Mouse (Mus musculus): ENCODE measurements around the gene Cabp4.
A peak's percentile ranks its signal among the peaks of the same experiment; 100 is the strongest.

Gene Cabp4

DNA sequence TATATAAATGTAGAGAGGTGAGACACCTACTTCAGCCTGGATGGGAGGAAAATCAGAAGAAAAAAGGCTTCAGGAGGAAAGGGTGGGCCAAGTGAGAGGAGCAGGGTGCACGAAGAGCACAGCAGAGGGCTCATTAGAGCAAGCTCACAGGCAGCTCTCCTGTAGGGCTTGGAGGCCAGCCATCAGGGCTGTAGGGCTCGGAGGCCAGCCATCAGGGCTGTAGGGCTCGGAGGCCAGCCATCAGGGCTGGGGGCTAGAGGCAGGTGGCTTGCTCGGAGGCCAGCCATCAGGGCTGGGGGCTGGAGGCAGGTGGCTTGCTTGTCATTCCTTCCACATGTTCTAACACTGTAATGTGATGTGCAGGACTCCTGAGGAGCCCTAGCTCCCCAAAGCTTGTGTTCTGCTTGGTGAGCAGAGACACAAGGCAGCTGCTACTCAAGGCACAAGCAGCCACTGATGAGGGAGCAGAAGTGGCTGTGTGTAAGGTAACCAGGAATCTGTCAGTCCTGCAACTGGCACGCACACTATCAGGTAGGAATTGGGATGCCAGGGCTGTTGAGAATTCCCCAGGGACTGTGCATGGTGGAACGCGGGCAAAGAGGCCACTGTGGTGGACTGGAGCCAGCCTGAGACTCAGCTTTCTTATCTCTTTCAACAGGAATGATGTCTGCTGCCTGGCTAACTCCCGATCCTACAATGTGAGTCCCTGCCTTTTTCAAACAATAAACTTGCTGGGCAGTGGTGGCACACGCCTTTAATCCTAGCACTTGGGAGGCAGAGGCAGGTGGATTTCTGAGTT lies 23.0 kb upstream of the Cabp4 start:
- no peak for ATAC-seq (ENCODE audit: insufficient number of reproducible peaks, low FRiP score, low TSS enrichment)

DNA sequence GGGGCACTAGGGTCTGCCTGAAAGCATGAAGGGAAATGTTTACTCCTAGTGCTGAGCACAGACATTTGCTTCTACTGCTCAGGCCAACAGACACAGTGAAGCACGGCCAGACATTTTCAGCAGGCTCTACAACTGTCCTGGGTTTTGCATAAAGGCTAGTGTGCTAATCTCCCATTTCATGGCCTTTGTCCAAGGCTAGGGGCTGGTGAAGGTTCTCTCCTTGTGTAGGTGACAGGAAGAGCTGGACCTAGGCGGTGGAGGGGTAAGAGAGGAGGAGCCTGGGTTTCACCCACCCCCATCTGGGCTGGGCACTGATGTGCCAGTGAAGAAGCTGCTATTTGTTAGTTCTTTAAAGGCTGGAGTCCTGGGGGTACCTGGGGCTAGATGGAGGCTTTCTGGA lies 20.9 kb upstream of the Cabp4 start:
- ATAC-seq (ENCODE audit: insufficient number of reproducible peaks, low FRiP score, low TSS enrichment): no peak

DNA sequence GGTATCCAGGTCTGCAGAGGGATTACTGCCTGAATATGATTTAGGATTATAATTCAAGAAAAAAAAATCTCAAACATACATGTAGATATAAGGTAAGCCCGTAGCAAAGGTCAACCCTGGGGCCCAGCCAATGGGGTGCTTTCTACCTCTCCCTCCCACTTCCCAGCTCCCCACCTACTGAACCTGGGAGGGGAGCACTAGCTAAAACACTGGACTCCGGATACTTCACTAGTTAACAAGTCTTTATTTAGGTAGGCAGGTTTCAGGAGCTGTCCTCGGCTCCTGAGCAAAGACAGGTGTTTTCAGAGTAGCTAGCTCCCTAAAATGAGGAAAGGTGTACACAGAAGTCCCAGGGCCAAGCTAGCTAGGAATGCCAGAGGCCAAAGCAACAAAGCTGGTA lies 20.3 kb upstream of the Cabp4 start:
- no peak for ATAC-seq (ENCODE audit: insufficient number of reproducible peaks, low FRiP score, low TSS enrichment)

DNA sequence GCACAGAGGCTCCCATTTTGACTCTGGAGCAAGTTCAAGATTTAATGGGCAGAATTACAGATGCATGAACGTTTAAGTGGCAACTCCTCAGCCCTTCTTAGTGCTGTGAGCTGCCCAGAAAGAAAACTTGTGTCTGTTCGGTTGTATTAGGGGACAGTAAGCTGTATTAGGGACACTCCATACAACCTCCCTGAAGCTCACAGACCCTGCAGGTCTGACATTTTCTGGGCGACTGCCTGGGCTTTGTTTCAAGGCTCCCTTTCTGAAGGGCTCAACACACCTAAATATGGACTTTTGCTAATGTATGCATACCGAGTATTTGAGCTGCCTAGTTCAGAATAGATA lies 19.7 kb upstream of the Cabp4 start:
- ATAC-seq (ENCODE audit: insufficient number of reproducible peaks, low FRiP score, low TSS enrichment): no peak

GRCm38 (mm10) chr19:4162646-4163542 lies 19.1 kb upstream of the Cabp4 start, which contains the start of gene Rps6kb2:
Gene Rps6kb2, minus strand, starts transcription at chr19:4163354.
- ATAC-seq (ENCODE audit: insufficient number of reproducible peaks, low FRiP score, low TSS enrichment): peak; percentile 83

DNA sequence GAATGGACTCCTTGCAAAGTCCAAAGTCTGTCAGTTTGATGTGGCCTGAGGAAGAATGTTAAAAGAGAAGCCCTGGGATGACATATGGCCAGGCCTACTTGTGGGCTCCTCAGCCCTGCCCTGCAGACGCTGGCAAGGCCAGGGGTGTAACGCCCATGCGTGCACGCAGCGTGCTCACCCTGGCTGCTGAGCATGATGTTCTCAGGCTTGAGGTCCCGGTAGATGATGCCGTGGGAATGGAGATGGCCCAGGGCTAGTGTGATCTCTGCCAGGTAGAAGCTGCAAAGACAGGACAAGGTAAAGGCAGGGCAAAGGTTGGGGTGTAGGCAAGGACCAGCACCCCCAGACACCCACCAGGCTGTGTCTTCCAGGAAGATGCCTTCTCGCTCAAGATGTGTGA lies 15.2 kb upstream of the Cabp4 start:
- no peak for ATAC-seq (ENCODE audit: insufficient number of reproducible peaks, low FRiP score, low TSS enrichment)

- no peak for ATAC-seq (ENCODE audit: insufficient number of reproducible peaks, low FRiP score, low TSS enrichment)
Measured at GRCm38 (mm10) chr19:4156771-4157170, 12.9 kb upstream of the Cabp4 start.

DNA sequence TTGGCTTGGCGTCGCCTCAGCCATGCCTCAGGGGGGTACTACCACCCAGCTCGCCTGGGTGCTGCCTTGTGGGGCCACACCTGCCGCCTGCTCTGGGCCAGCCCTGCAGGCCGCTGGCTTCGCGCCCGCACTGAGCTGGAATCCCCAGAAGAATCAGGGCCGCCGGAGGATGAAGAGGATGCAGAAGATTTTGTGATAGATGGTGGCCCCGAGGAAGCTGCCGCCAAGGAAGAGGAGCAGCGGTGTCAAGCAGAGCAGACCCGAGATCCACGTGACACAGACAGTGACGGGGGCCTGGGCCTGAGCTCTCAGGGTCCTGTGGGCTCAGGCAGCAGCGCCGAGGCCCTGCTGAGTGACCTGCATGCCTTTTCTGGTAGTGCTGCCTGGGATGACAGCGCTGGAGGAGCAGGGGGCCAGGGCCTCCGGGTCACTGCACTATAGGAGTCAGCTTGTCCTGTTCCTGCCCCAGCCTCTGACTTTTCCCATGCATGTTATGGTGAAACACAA lies 12.3 kb upstream of the Cabp4 start:
- no peak for ATAC-seq (ENCODE audit: insufficient number of reproducible peaks, low FRiP score, low TSS enrichment)

- ATAC-seq (ENCODE audit: insufficient number of reproducible peaks, low FRiP score, low TSS enrichment): no peak
Measured at GRCm38 (mm10) chr19:4155223-4156072, 11.6 kb upstream of the Cabp4 start.

- ATAC-seq (ENCODE audit: insufficient number of reproducible peaks, low FRiP score, low TSS enrichment): no peak
Measured at GRCm38 (mm10) chr19:4154437-4155222, 10.8 kb upstream of the Cabp4 start.

DNA sequence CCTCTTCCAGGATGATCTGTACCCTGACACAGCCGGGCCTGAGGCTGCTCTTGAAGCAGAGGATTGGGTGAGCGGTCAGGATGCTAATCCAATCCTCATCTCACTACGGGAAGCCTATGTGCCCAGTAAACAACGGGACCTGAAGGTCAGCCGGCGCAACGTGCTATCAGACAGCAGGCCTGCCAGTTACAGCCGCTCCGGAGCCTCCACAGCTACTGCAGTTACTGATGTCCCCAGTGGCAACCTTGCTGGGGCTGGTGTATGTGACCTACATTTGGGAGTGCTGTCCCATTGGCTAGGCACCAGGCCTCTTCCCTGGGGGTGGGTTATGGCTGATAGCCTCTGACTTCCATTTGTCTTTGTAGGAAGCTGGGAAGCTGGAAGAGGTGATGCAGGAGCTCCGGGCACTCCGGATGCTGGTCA lies 9.4 kb upstream of the Cabp4 start, which contains the start of gene Ptprcap:
TSS of gene Ptprcap (plus strand) at position 373 of the 423 bp plus-strand sequence.
- peak; percentile 54; the same call in 1 of the 2 replicates for ATAC-seq (ENCODE audit: insufficient number of reproducible peaks, low FRiP score, low TSS enrichment)

- no peak for ATAC-seq (ENCODE audit: insufficient number of reproducible peaks, low FRiP score, low TSS enrichment)
Measured at GRCm38 (mm10) chr19:4152445-4153231, 8.8 kb upstream of the Cabp4 start.

GRCm38 (mm10) chr19:4151898-4152297 lies 8.1 kb upstream of the Cabp4 start:
- ATAC-seq (ENCODE audit: insufficient number of reproducible peaks, low FRiP score, low TSS enrichment): no peak

- no peak for ATAC-seq (ENCODE audit: insufficient number of reproducible peaks, low FRiP score, low TSS enrichment)
Measured at GRCm38 (mm10) chr19:4151488-4151860, 7.6 kb upstream of the Cabp4 start.

GRCm38 (mm10) chr19:4150567-4151487 lies 7.0 kb upstream of the Cabp4 start:
- ATAC-seq (ENCODE audit: insufficient number of reproducible peaks, low FRiP score, low TSS enrichment): no peak

DNA sequence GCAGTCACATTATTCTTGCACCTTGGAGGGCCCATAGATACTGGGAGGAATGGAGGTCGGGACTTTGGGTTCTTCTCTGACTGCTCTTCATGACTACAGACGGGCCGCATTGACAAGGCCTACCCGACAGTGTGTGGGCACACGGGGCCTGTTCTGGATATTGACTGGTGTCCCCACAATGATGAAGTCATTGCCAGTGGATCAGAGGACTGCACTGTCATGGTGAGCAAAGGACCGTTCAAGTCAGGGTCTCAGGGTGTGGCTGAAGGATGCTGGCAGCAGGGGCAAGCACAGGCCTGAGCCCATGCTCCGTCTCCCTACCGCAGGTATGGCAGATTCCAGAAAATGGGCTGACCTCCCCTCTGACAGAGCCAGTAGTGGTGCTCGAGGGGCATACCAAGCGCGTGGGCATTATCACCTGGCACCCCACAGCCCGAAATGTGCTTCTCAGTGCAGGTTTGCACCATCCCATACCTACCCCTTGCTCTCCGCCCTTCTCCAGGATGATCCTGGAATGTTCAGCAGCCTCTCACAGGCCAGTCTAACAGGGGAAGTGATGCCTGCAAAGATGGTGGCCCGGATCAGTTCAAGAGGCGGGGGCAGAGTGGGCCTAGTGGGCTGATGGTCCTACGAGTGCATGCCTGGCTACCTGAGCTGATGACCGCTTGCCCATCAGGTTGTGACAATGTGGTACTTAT lies 6.1 kb upstream of the Cabp4 start:
- ATAC-seq (ENCODE audit: insufficient number of reproducible peaks, low FRiP score, low TSS enrichment): no peak

GRCm38 (mm10) chr19:4149283-4149682 lies 5.5 kb upstream of the Cabp4 start:
- ATAC-seq (ENCODE audit: insufficient number of reproducible peaks, low FRiP score, low TSS enrichment): no peak
